Mouse (Mus musculus): ENCODE results near the gene Med12l.

GRCm38 (mm10) chr3:59227696-59228095 is 222.1 kb downstream of the Med12l start:
- TF ChIP-seq CTCF (IDR thresholded peaks at IDR 0.05; ENCODE audit: low read depth) (no peak), EP300 (IDR thresholded peaks at IDR 0.05; ENCODE audit: low read depth) (no peak)
